Mouse (Mus musculus) small intestine, adult 2 months (tissue): ENCODE results near the gene Ublcp1.

Experiments used
- CTCF ChIP-seq: fragments of 200-500 bp; IDR thresholded peaks from 2 replicates; pipeline ENCODE4 v1.5.1; 2012; ENCODE audit warnings: low read depth, mild to moderate bottlenecking, control low read depth, inconsistent platforms, low read length, moderate library complexity, mixed read lengths; ENCODE audit not compliant: insufficient replicate concordance, insufficient read length; ENCODE audit errors: extremely low read depth
- POLR2A ChIP-seq: fragments of 200-500 bp; IDR thresholded peaks from 2 replicates; pipeline ENCODE4 v1.6.1; 2012; ENCODE audit warnings: low read depth, mild to moderate bottlenecking, control low read depth, inconsistent platforms, low read length, moderate library complexity

DNA sequence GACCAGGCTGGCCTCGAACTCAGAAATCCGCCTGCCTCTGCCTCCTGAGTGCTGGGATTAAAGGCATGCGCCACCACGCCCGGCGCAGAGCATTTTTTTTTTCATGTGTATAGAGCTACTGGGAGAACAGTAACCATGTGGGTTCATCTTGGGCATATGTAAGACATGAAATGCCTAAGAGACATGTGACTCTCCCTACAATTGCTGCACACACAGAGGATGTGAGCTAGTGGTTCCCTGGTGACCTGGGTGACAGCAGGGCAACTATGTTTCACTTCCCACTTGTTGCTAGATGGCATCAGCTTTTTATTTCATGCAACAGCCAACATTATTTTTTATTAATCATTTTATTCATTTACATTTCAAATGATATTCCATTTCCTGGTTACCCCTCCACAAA is 32.5 kb downstream of the Ublcp1 start:
- TF ChIP-seq POLR2A (no peak), CTCF (no peak)
